Mouse (Mus musculus) stomach, embryonic 16.5 days (tissue): ENCODE measurements around the gene Srrd. TPM values are rescaled to one million over a fixed set of nuclear protein-coding genes. Genes with fewer than 3 reads are reported as not detected.

Source experiments
- ATAC-seq: fragments of 200-750 bp; cut with Nextera tagmentation; 2 replicates; pipeline ENCODE4 v1.8.0; 2017; ENCODE audit warnings: moderate number of reproducible peaks, moderate TSS enrichment; ENCODE audit not compliant: insufficient read depth, low FRiP score
- H3K27ac ChIP-seq: fragments of 300-500 bp; sonication (generic); 2 replicates; pipeline ENCODE4 v1.5.1; 2014; ENCODE audit warnings: low read length
- H3K27me3 ChIP-seq: fragments of 300-500 bp; sonication (generic); 2 replicates; pipeline ENCODE4 v1.6.1; 2014; ENCODE audit warnings: low read length, control low read depth, mixed read lengths; ENCODE audit not compliant: control insufficient read depth, insufficient read depth
- H3K36me3 ChIP-seq: fragments of 300-500 bp; sonication (generic); 2 replicates; pipeline ENCODE4 v1.6.1; 2014; ENCODE audit warnings: low read length; ENCODE audit not compliant: control insufficient read depth, insufficient read depth
- H3K4me1 ChIP-seq: fragments of 300-500 bp; sonication (generic); 2 replicates; pipeline ENCODE4 v1.6.1; 2014; ENCODE audit warnings: low read length, control low read depth, mixed read lengths; ENCODE audit not compliant: control insufficient read depth, insufficient read depth
- H3K4me2 ChIP-seq: fragments of 300-500 bp; sonication (generic); 2 replicates; pipeline ENCODE4 v1.6.1; 2014; ENCODE audit warnings: low read depth, low read length, mixed read lengths
- H3K4me3 ChIP-seq: fragments of 300-500 bp; sonication (generic); replicated peaks from 2 replicates; pipeline ENCODE4 v1.5.1; 2014; ENCODE audit warnings: mild to moderate bottlenecking, low read length
- H3K9ac ChIP-seq: fragments of 300-500 bp; sonication (generic); 2 replicates; pipeline ENCODE4 v1.6.1; 2014; ENCODE audit warnings: low read length
- H3K9me3 ChIP-seq: fragments of 300-500 bp; sonication (generic); replicated peaks from 2 replicates; pipeline ENCODE4 v1.6.1; 2016; ENCODE audit warnings: low read length, control low read depth; ENCODE audit not compliant: control insufficient read depth
- WGBS: fragments of 180-500 bp; shearing (Covaris S2); extraction: QIAGEN DNeasy Blood & Tissue Kit; methylation state at CpG from one replicate; pipeline ENCODE4 v1.1.7; 2014; 5-methylcytosine and 5-hydroxymethylcytosine counted together
- polyA plus RNA-seq: library from polyadenylated mRNA; unstranded; fragments of >200 nt; fragmentation: Nextera tagmentation; extraction: Ambion mirVana; gene quantifications from 2 replicates; pipeline ENCODE4 v1.2.1, GENCODE M21; 2015

Srrd gene
- polyA plus RNA-seq, 1 experiment from 2014 or later: 30.2 TPM

- H3K4me3 ChIP-seq: no peak overlapping the region
- peak; percentile 18; the same call in 1 of the 2 replicates for ATAC-seq
- H3K9ac ChIP-seq: no peak overlapping the region
- no peaks in the 10 kb centered on the region for H3K9me3 ChIP-seq
- no peak overlapping the region for H3K27ac ChIP-seq
- no peaks in the 10 kb centered on the region for H3K27me3 ChIP-seq
- no peaks in the 10 kb centered on the region for H3K4me1 ChIP-seq
- 31% methylated on average over 5 of the region's 5 CpGs for WGBS
- H3K4me2 ChIP-seq: no peak overlapping the region
- peaks cover 3% of the 10 kb centered on the region; the same call in 1 of the 2 replicates for H3K36me3 ChIP-seq
These were observed 25.5 kb downstream of the Srrd start for GRCm38 (mm10) chr5:112317328-112317727.

GRCm38 (mm10) chr5:112316468-112316867 lies 26.4 kb downstream of the Srrd start:
- no peak overlapping the region for H3K9ac ChIP-seq
- 78% methylated on average over 5 of the region's 5 CpGs for WGBS
- no peak overlapping the region for H3K27ac ChIP-seq
- no peaks in the 10 kb centered on the region for H3K9me3 ChIP-seq
- H3K4me2 ChIP-seq: no peak overlapping the region
- peaks cover 3% of the 10 kb centered on the region; the same call in 1 of the 2 replicates for H3K36me3 ChIP-seq
- ATAC-seq: no peak
- no peaks in the 10 kb centered on the region for H3K4me1 ChIP-seq
- no peaks in the 10 kb centered on the region for H3K27me3 ChIP-seq
- no peak overlapping the region for H3K4me3 ChIP-seq

- Histone ChIP-seq H3K4me2 (no peak overlapping the region), H3K4me3 (no peak overlapping the region), H3K27me3 (no peaks in the 10 kb centered on the region), H3K27ac (no peak overlapping the region), H3K4me1 (no peaks in the 10 kb centered on the region), H3K36me3 (peaks cover 15% of the 10 kb centered on the region; the same call in 1 of the 2 replicates), H3K9me3 (no peaks in the 10 kb centered on the region), H3K9ac (no peak overlapping the region)
- ATAC-seq: no peak
- 78% methylated on average over 11 of the region's 11 CpGs for WGBS
These were observed 29.5 kb downstream of the Srrd start for GRCm38 (mm10) chr5:112313222-112313885.

DNA sequence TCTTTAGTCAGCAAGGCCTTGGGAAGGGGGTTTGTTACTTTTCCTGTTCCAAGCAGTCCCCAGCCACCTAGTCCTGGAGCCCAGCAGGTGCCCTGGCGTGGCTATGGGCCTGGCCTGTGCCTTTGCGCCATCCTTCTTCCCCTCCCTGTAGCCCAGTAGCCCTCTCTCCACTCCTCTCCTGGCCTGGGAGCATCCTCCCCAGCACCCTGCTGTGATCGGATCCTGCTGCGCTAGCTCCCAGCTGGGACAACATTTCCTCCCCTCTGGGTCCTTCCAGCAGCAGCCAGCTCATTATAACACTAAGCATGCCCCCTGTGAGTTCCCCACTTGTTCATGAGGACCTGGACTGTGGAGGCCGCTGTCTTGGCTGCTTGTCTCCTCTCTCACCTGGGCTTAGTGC lies 37.0 kb downstream of the Srrd start:
- H3K4me2 ChIP-seq: no peak overlapping the region
- WGBS: 78% methylated on average over 5 of the region's 5 CpGs
- H3K27me3 ChIP-seq: no peaks in the 10 kb centered on the region
- no peak overlapping the region for H3K9ac ChIP-seq
- H3K9me3 ChIP-seq: no peaks in the 10 kb centered on the region
- no peak for ATAC-seq
- H3K4me3 ChIP-seq: no peak overlapping the region
- no peak overlapping the region for H3K27ac ChIP-seq
- peaks cover 16% of the 10 kb centered on the region; the same call in 1 of the 2 replicates for H3K36me3 ChIP-seq
- H3K4me1 ChIP-seq: peaks cover 12% of the 10 kb centered on the region; the same call in 1 of the 2 replicates

- Histone ChIP-seq H3K4me3 (no peak overlapping the region), H3K27ac (peak overlapping the region; percentile 78), H3K27me3 (no peaks in the 10 kb centered on the region), H3K4me1 (peaks cover 18% of the 10 kb centered on the region), H3K9ac (peak overlapping the region; percentile 15; the same call in 1 of the 2 replicates), H3K4me2 (no peak overlapping the region), H3K36me3 (no peaks in the 10 kb centered on the region), H3K9me3 (no peaks in the 10 kb centered on the region)
- peak; percentile 89 for ATAC-seq
- 55% methylated on average over 5 of the region's 5 CpGs for WGBS
These were observed 40.5 kb downstream of the Srrd start for GRCm38 (mm10) chr5:112302310-112302709.

- WGBS: 86% methylated on average over 4 of the region's 4 CpGs
- peak overlapping the region; percentile 48 for H3K27ac ChIP-seq
These were observed 41.1 kb downstream of the Srrd start for GRCm38 (mm10) chr5:112301694-112302093.

GRCm38 (mm10) chr5:112300721-112301308 lies 42.0 kb downstream of the Srrd start:
- no peak overlapping the region for H3K27ac ChIP-seq
- no peaks in the 10 kb centered on the region for H3K36me3 ChIP-seq
- no peaks in the 10 kb centered on the region for H3K9me3 ChIP-seq
- H3K9ac ChIP-seq: no peak overlapping the region
- H3K27me3 ChIP-seq: no peaks in the 10 kb centered on the region
- no peak overlapping the region for H3K4me2 ChIP-seq
- peaks cover 25% of the 10 kb centered on the region for H3K4me1 ChIP-seq
- no peak for ATAC-seq
- WGBS: 75% methylated on average over 6 of the region's 6 CpGs
- H3K4me3 ChIP-seq: no peak overlapping the region

More at GRCm38 (mm10) chr5:112301694-112302093, 41.1 kb downstream of the Srrd start:
- H3K27me3 ChIP-seq: no peaks in the 10 kb centered on the region
- H3K4me1 ChIP-seq: peaks cover 23% of the 10 kb centered on the region
- H3K9ac ChIP-seq: no peak overlapping the region
- no peaks in the 10 kb centered on the region for H3K9me3 ChIP-seq
- no peak for ATAC-seq
- H3K4me2 ChIP-seq: no peak overlapping the region
- no peaks in the 10 kb centered on the region for H3K36me3 ChIP-seq
- no peak overlapping the region for H3K4me3 ChIP-seq

DNA sequence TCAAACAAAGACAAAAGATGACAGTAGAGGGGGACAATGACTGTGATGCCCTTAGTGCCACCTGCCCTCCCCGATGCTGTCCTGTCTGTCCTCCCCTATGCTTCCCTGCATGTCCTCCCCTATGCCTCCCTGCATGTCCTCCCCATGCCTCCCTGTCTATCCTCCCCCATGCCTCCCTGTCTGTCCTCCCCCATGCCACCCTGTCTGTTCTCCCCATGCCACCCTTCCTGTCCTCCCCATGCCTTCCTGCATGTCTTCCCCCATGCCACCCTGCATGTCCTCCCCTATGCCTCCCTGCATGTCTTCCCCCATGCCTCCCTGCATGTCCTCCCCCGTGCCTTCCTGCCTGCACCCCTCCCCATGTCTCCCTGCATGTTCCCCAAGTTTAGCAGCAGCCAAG lies 42.7 kb downstream of the Srrd start:
- Histone ChIP-seq H3K4me2 (no peak overlapping the region), H3K9ac (no peak overlapping the region), H3K9me3 (no peaks in the 10 kb centered on the region), H3K27me3 (no peaks in the 10 kb centered on the region), H3K4me1 (peaks cover 25% of the 10 kb centered on the region), H3K4me3 (no peak overlapping the region), H3K27ac (no peak overlapping the region), H3K36me3 (no peaks in the 10 kb centered on the region)
- 83% methylated on average over 2 of the region's 2 CpGs for WGBS
- no peak for ATAC-seq

GRCm38 (mm10) chr5:112299399-112299798 lies 43.4 kb downstream of the Srrd start:
- Histone ChIP-seq H3K27ac (no peak overlapping the region), H3K9ac (no peak overlapping the region), H3K4me3 (no peak overlapping the region), H3K4me1 (peaks cover 25% of the 10 kb centered on the region), H3K27me3 (no peaks in the 10 kb centered on the region), H3K4me2 (no peak overlapping the region), H3K36me3 (no peaks in the 10 kb centered on the region), H3K9me3 (no peaks in the 10 kb centered on the region)
- ATAC-seq: no peak
- WGBS: 77% methylated on average over 4 of the region's 4 CpGs
